Mouse (Mus musculus) kidney, embryonic 16.5 days (tissue): Measurements from ENCODE around the gene Rbfox2. TPM values are rescaled to one million over a fixed set of nuclear protein-coding genes. Genes with fewer than 3 reads are reported as not detected.

Experiments used
- ATAC-seq: fragments of 200-750 bp; cut with Nextera tagmentation; 2 replicates; pipeline ENCODE4 v1.8.0; 2017; ENCODE audit warnings: moderate TSS enrichment; ENCODE audit not compliant: low FRiP score, low TSS enrichment
- H3K27ac ChIP-seq: fragments of 300-500 bp; sonication (generic); 2 replicates; pipeline ENCODE4 v1.5.1; 2014; ENCODE audit warnings: low read length
- H3K27me3 ChIP-seq: fragments of 300-500 bp; sonication (generic); 2 replicates; pipeline ENCODE4 v1.6.1; 2014; ENCODE audit warnings: low read length, control low read depth, mixed read lengths; ENCODE audit not compliant: insufficient read depth
- H3K36me3 ChIP-seq: fragments of 300-500 bp; sonication (generic); 2 replicates; pipeline ENCODE4 v1.6.1; 2014; ENCODE audit warnings: low read length, control low read depth, mixed read lengths; ENCODE audit not compliant: insufficient read depth
- H3K4me1 ChIP-seq: fragments of 300-500 bp; sonication (generic); 2 replicates; pipeline ENCODE4 v1.6.1; 2014; ENCODE audit warnings: low read length, control low read depth, mixed read lengths; ENCODE audit not compliant: insufficient read depth
- H3K4me2 ChIP-seq: fragments of 300-500 bp; sonication (generic); replicated peaks from 2 replicates; pipeline ENCODE4 v1.6.1; 2014; ENCODE audit warnings: low read depth, low read length
- H3K4me3 ChIP-seq: fragments of 300-500 bp; sonication (generic); 2 replicates; pipeline ENCODE4 v1.5.1; 2014; ENCODE audit warnings: mild to moderate bottlenecking, low read length
- H3K9ac ChIP-seq: fragments of 300-500 bp; sonication (generic); replicated peaks from 2 replicates; pipeline ENCODE4 v1.6.1; 2014; ENCODE audit warnings: low read length
- H3K9me3 ChIP-seq: fragments of 300-500 bp; sonication (generic); 2 replicates; pipeline ENCODE4 v1.6.1; 2016; ENCODE audit warnings: low read length, control low read depth
- WGBS: fragments of 180-500 bp; shearing (Covaris S2); extraction: QIAGEN DNeasy Blood & Tissue Kit; methylation state at CpG from one replicate; pipeline ENCODE4 v1.1.7; 2014; 5-methylcytosine and 5-hydroxymethylcytosine counted together
- polyA plus RNA-seq: library from polyadenylated mRNA; unstranded; fragments of >200 nt; fragmentation: Nextera tagmentation; extraction: Ambion mirVana; gene quantifications from 2 replicates; pipeline ENCODE4 v1.2.1, GENCODE M21; 2015

Rbfox2 gene
- polyA plus RNA-seq, 1 experiment from 2014 or later: 49.1 TPM

DNA sequence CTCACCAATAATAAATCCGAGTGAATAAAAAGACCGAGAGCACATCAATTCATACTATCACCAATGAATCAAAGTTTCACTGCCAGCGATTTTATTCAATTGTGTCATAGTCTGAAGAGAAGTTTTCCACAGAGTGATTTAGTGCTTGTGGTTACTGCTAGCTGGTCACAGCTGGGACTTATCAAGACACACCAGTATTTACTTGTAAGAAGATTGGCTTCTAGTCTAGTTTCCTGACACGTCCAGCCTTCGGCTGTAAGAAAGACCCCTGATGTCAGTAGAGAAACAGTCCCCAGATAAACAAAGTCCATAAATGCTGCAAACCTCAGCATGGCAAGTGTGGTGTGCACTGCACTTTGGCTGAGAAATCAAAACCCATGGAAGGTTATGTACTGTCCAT is 145.4 kb downstream of the Rbfox2 start:
- H3K36me3 ChIP-seq: no peaks in the 10 kb centered on the region
- H3K4me3 ChIP-seq: no peak overlapping the region
- peaks cover 40% of the 10 kb centered on the region for H3K4me1 ChIP-seq
- H3K9ac ChIP-seq: no peak overlapping the region; the same call in 1 of the 2 replicates
- no peak overlapping the region for H3K4me2 ChIP-seq
- no peaks in the 10 kb centered on the region for H3K27me3 ChIP-seq
- H3K27ac ChIP-seq: peak overlapping the region; percentile 59
- peak; percentile 78 for ATAC-seq
- no peaks in the 10 kb centered on the region for H3K9me3 ChIP-seq
- 37% methylated on average over 5 of the region's 5 CpGs for WGBS

DNA sequence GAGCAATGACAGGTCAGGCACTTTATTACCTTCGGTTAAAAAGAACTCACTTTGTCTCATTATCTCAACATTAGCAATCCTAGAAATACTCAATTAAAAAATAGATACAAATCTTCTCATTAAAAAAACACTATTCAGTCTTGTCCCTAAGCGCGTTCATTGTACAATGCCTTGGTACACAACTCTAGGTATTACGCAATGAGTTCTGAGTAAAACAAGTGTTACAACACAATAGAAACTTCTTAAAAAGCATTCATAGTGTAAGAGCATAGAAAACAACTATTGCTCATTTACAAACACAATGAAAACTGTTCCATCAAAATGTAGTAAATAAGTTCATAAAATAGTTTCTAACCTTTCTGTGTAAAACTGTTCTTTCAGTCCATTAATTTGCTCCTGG is 146.0 kb downstream of the Rbfox2 start:
- H3K4me2 ChIP-seq: no peak overlapping the region
- no peak overlapping the region for H3K9ac ChIP-seq
- H3K36me3 ChIP-seq: no peaks in the 10 kb centered on the region
- 82% methylated on average over 4 of the region's 4 CpGs for WGBS
- H3K4me3 ChIP-seq: no peak overlapping the region
- no peak for ATAC-seq
- no peak overlapping the region for H3K27ac ChIP-seq
- H3K9me3 ChIP-seq: no peaks in the 10 kb centered on the region
- no peaks in the 10 kb centered on the region for H3K27me3 ChIP-seq
- peaks cover 41% of the 10 kb centered on the region for H3K4me1 ChIP-seq

DNA sequence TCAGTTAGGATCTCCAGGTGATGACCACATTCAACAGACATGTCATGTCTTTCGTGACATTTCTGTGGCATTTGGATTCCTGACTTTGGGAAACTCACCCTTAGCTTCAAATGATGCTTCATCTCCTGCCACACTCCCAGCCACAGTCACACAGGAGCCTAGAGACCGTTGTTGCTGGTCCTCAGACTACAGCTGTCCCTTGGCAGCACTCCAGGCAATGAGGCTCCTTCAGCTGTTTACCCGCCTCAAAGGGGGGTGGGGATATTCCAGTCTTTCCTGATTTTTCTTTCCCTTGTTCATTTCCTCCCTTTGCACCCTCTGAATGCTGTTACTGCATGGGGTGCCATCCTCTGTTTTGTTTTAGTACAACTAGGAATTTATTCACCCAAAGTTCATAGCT is 150.3 kb downstream of the Rbfox2 start:
- Histone ChIP-seq H3K4me1 (peaks cover 38% of the 10 kb centered on the region), H3K27me3 (no peaks in the 10 kb centered on the region), H3K4me2 (no peak overlapping the region), H3K9me3 (no peaks in the 10 kb centered on the region), H3K36me3 (no peaks in the 10 kb centered on the region), H3K27ac (no peak overlapping the region), H3K9ac (0 out of 2 replicates have a peak overlapping the region, but pooled peaks have one; percentile 16), H3K4me3 (no peak overlapping the region)
- ATAC-seq: no peak
- 43% methylated on average over 3 of the region's 3 CpGs for WGBS

DNA sequence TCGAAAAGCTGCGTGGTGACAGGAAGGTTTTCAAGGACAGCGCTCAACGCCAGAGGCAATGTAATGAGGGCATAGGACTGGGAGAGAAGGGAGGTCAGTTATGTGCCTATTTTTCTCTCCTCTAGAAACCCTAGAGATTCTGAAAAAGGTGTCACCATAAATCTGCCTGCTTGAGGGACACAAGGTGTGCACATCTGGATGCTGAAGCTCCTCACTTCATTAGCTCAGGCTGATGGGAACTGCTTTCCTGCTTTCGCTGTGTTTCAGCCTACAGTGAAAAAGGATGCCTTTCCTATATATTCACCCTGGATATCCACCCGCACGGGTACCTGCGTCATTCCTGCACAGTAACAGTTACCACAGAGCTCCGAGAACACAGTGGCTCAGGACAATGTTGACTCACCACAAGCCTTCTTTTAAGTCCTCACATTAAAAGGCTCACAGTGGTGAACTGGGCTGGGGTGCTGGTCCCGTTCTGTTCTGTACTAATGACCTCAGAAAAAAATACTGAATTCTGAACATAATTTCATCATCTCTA is 152.5 kb downstream of the Rbfox2 start:
- WGBS: 58% methylated on average over 10 of the region's 10 CpGs
- ATAC-seq: no peak
- Histone ChIP-seq H3K9ac (no peak overlapping the region), H3K4me2 (peak overlapping the region; percentile 61), H3K36me3 (no peaks in the 10 kb centered on the region), H3K9me3 (no peaks in the 10 kb centered on the region), H3K27ac (peak overlapping the region; percentile 92; the same call in 1 of the 2 replicates), H3K27me3 (no peaks in the 10 kb centered on the region), H3K4me3 (no peak overlapping the region), H3K4me1 (peaks cover 45% of the 10 kb centered on the region)

DNA sequence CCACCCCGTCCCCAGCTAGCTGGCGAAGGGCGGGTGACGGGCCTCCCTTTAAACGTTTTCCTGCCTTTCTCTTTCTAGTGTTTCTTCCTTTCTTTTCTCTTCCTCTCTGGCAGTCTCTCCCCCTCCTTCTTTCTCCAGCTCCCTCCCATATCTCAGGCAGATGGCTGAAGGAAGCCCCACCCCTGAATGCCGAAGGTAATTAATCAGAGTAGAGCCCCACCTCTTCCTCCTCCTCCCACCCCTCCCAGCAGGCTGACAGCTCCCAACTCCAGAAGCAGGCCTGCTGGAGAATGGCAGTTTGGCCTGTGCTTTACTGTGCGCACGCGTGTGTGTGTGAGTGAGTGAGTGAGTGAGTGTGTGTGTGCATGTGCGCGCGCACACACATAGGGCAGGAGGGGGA is 153.2 kb downstream of the Rbfox2 start:
- H3K9me3 ChIP-seq: no peaks in the 10 kb centered on the region
- ATAC-seq: peak; percentile 94
- H3K9ac ChIP-seq: peak overlapping the region; percentile 77
- no peaks in the 10 kb centered on the region for H3K27me3 ChIP-seq
- H3K36me3 ChIP-seq: no peaks in the 10 kb centered on the region
- peak overlapping the region; percentile 92 for H3K27ac ChIP-seq
- H3K4me1 ChIP-seq: peaks cover 52% of the 10 kb centered on the region
- peak overlapping the region; percentile 61 for H3K4me2 ChIP-seq
- WGBS: under 1% methylated on average over 12 of the region's 12 CpGs
- H3K4me3 ChIP-seq: peak overlapping the region; percentile 59

DNA sequence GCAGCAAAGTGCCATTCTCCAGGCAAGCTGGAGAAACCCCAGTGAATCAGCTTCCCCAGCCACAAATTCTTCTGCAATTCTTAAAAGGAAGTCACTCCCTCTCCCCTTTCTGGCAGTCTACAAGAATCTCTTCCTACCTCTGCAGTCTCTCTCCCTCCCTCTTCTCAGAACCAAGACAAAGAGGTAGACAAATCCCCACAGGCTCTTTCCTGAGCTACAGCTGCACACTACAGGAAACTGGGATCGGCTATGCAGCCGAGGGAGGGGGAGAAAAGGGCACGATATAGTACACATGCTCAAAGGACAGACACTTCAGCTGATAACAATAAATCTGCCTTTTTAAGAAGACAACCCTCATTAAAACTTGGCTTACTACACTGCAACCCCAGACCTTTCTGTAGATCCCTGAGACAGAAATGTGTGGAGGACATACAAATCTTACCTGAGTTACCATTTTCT is 153.7 kb downstream of the Rbfox2 start:
- H3K36me3 ChIP-seq: no peaks in the 10 kb centered on the region
- no peaks in the 10 kb centered on the region for H3K9me3 ChIP-seq
- peak overlapping the region; percentile 77 for H3K9ac ChIP-seq
- peak; percentile 78 for ATAC-seq
- peaks cover 52% of the 10 kb centered on the region for H3K4me1 ChIP-seq
- H3K27ac ChIP-seq: peak overlapping the region; percentile 92
- peak overlapping the region; percentile 59 for H3K4me3 ChIP-seq
- WGBS: 0% methylated on average over 3 of the region's 3 CpGs
- H3K27me3 ChIP-seq: no peaks in the 10 kb centered on the region
- peak overlapping the region; percentile 61 for H3K4me2 ChIP-seq

DNA sequence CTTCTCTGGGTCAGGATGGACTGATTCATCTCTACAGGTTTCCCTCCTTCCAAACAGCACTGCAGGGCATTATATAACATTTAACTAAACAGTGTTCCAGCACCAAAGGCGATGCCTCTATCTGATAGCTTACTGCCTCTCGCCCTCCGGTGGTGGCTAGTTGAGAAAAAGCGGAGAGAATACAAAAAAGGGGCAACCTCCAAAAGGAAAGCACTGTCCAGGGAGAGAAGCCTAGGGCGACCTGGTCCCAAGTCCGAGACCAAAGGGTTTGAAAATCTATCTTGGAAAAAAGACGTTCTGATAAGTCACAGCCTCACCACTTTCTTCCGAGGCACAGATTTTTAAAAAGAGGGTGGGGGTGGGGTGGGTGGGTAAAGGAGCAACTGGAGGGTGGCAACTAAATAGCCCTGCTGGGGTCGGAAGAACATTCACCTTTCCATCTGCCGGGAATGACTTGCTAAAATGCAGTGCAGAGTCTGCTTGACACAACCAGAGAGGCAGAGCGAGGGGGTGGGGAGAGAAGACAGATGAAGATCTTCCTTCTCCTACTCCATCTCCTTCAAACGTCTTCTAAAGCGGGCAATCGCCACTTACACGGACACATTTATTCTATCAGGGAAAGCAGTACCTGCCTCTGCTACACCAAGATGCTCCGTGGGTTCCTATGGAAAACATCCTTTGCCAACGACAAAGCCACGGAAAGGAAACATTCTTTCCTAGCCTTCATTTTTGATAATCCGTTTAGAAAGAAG is 154.3 kb downstream of the Rbfox2 start:
- H3K27ac ChIP-seq: peak overlapping the region; percentile 92
- WGBS: 1% methylated on average over 19 of the region's 19 CpGs
- H3K9me3 ChIP-seq: no peaks in the 10 kb centered on the region
- H3K4me2 ChIP-seq: peak overlapping the region; percentile 61
- peaks cover 52% of the 10 kb centered on the region for H3K4me1 ChIP-seq
- H3K36me3 ChIP-seq: no peaks in the 10 kb centered on the region
- H3K4me3 ChIP-seq: peak overlapping the region; percentile 59
- H3K9ac ChIP-seq: peak overlapping the region; percentile 77
- no peaks in the 10 kb centered on the region for H3K27me3 ChIP-seq
- ATAC-seq: no peak

DNA sequence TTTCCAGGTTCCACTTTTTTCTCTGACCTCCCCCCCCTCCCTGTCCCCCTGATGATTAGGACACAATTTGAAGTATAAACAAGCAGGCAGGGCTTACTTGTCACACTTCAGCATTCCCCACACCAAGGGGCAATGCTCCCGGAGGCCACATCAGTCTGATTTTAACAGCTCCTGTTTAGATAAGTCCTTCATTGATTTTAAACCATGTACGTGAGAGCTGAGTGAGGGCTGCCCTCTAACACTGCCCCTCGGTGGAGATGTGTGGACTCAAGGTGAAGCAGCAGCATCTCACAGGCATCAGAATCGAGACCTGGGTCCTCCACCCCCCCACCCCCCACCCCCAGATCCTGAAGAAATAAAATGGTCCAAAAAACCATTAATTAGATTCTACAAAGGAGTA is 155.0 kb downstream of the Rbfox2 start:
- Histone ChIP-seq H3K4me3 (peak overlapping the region; percentile 59), H3K9me3 (no peaks in the 10 kb centered on the region), H3K27me3 (no peaks in the 10 kb centered on the region), H3K9ac (peak overlapping the region; percentile 77), H3K27ac (peak overlapping the region; percentile 92; the same call in 1 of the 2 replicates), H3K4me2 (peak overlapping the region; percentile 61), H3K4me1 (peaks cover 48% of the 10 kb centered on the region), H3K36me3 (no peaks in the 10 kb centered on the region)
- no peak for ATAC-seq
- WGBS: 6% methylated on average over 4 of the region's 4 CpGs

DNA sequence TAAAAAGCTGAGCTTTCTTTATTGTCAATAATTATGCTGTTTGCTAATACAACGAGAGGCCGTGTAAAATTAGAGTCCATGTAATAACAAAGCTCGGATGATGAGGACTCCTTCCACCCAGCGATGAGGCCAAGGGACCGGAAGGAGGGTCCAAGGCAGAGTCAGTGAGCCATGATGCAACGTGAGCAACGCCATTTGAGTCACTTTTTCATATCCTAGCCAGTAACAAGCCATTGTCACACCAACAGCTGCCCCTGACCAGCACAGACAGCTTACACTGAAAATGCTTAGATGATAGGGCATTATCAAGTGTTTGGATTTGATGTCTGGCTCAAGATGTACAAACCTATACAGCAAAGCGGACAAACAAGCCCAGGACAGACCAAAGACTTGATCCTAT is 155.6 kb downstream of the Rbfox2 start:
- H3K9ac ChIP-seq: peak overlapping the region; percentile 58
- peaks cover 41% of the 10 kb centered on the region for H3K4me1 ChIP-seq
- peak overlapping the region; percentile 61 for H3K4me2 ChIP-seq
- 24% methylated on average over 8 of the region's 8 CpGs for WGBS
- H3K27ac ChIP-seq: peak overlapping the region; percentile 80
- peak overlapping the region; percentile 59 for H3K4me3 ChIP-seq
- no peaks in the 10 kb centered on the region for H3K9me3 ChIP-seq
- H3K36me3 ChIP-seq: no peaks in the 10 kb centered on the region
- ATAC-seq: no peak
- no peaks in the 10 kb centered on the region for H3K27me3 ChIP-seq

DNA sequence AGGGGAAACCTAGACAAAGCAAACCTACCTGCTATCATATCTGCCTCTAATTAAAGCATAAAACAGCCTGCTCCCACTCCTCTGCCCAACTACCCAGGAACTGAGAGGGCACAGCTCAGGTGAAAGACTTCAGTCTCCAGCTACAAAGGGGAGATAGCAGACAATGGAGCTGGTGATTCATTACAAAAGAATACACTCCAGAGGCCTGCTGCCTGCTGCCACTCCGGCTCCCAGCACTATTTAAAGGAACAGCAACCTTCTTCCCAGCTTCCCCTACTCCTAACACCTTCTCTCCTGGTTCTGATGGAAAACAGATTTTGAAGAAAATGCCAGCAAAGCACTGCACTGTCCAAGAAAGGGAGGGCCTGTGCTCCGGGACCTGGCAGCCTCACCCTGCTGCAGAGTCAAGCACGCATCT is 156.4 kb downstream of the Rbfox2 start:
- WGBS: 17% methylated on average over 3 of the region's 3 CpGs
- H3K27me3 ChIP-seq: no peaks in the 10 kb centered on the region
- peak overlapping the region; percentile 26 for H3K4me3 ChIP-seq
- peak overlapping the region; percentile 65 for H3K9ac ChIP-seq
- ATAC-seq: no peak
- H3K4me2 ChIP-seq: peak overlapping the region; percentile 61
- H3K36me3 ChIP-seq: no peaks in the 10 kb centered on the region
- H3K27ac ChIP-seq: peak overlapping the region; percentile 93
- no peaks in the 10 kb centered on the region for H3K9me3 ChIP-seq
- H3K4me1 ChIP-seq: peaks cover 38% of the 10 kb centered on the region
